Mouse (Mus musculus) lung, postnatal 4 days (tissue): ENCODE results near the gene Wdfy3.
"Not testable (repeated sequence)": the region's sequence is repeated elsewhere in the genome, so short reads cannot be mapped to it uniquely, and the experiment has no call there.

Source experiments
- DNase-seq, 2 experiments: peaks; one replicate each; pipeline ENCODE4 v3.0.0; 2021

The Wdfy3 gene

DNA sequence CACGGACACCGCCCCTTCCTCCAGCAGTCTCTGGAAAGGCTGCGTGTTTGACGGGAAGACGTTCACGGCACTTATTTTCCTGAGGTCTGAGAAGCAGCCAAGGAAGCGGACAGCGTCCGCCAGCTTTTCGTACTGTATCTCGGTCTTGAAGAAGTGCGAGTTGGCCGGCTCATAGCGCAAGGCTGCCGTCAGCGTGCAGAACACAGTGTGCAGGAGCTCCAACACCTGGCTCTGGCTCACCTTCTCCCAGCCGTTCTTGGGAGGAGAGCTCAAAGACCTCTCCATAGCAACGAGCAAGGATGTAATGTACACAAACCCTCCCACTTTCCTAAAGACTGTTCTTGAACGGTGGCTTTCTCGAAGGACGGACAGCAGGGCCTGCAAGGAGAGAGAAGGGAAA is 132.4 kb downstream of the Wdfy3 start:
- peak; percentile 42 to 69 for DNase-seq

DNA sequence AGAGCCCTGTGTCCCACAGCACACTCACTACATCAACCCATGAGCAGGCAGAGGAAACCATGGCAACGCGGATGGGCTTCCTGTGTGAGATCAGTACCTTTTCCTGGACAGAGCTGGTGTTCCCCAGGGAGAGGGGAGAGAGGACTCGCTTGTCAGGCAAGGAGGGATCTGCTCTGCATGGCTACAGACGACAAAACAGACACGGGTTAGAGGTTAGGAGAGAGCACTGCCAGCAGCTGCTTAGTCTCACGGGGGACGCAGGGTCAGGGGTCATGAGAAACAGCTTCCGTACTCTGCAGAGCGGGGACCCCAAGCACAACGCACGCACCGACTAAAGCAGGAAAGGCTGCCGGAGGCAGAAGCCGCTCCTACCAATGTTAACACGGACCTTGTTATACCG is 133.8 kb downstream of the Wdfy3 start:
- peak; percentile 45 to 72 for DNase-seq

DNA sequence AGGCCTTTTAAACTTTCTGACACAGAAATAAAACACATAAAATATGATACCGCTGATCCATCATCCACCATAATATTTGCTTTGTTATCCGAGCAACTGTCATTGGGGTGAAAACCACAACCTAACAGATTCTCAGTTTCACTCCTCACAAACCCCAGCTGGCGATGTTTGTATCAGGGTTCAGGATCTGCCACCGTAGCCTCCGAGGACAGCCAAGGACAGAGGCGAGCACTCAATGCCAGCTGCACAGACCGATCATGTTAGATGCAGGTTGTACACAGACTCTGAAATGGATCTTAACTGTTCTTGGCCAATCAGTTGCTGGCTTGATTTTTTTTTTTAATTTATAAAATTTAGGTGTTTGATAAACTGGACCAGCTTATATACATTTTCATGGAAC is 135.1 kb downstream of the Wdfy3 start:
- DNase-seq = peak in 1 of 2 experiments; percentile 39

DNA sequence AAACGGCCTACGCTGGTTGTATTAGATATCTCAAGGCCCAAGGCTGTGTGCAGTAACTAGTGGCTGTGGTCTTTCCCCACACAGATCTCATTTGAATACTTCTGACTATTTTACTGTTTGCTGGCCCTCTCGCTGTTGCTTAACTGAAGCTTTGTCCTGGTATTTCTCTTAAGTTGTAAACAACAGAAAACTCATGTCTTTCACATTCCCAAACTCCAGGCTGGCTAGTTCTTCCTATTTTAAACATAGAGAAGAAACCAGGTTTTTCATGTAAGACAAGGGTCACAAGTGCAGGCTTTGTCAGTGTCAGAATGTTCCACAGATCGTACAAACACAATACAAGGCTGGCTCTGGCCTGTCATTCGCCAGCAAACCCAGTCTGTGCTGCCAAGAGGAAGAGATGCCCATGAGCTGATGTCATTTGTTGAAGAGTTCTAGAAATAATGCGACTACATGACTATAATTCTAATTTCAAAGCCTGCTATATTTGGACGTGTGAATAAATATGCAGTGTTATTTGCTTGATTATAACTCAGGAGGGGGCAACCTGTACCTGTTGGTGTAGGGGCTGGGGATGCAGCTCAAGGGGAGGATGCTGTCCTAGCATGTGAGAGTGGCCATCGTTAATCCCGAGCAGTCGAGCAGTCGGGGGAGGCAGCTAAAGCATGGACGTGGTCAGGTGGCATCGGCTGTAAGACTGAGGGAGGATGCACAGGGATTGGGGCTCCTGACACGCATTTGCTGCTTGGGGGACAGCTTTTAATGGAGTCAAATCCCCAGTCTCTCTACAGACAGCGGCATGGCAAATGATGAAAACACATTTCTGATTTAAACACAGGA is 136.5 kb downstream of the Wdfy3 start:
- DNase-seq = peak; percentile 56 to 81

DNA sequence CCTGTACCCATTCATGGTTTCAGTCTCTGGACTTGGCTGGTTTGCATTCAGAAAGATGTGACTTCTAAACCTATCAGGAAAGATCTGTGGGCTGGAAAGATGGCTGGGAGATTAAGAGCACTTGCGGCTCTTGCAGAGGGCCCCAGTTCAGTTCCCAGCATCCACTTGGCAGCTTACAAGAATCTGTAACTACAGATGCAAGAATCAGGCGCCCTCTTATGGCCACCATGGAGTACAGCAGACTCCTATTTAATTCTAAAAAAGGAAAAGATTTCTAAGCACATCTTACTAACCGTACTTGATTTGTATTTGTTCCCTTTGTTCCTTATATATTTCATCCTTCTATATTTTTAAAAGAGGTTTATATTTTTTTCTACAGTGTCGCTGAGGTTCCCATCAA is 137.7 kb downstream of the Wdfy3 start:
- no peak for DNase-seq

DNA sequence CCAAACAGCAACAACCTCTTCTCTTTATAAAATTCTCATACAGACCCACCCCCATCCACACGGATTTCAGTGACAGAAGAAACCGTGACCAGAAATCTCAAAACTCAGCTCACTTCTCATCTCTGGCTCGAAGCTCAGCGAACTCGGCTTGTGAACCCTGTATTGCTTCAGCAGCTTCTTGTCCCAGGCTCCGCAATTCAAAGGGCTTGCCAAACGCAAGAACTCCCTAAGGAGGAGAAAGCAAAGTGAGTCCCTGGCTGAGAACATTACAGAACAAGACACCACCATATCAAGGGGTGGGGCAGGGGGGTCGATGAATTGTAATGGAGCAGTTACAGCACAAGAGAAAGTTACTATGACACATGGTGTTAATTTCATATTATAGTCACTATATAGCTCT is 143.4 kb downstream of the Wdfy3 start:
- DNase-seq = no peak

DNA sequence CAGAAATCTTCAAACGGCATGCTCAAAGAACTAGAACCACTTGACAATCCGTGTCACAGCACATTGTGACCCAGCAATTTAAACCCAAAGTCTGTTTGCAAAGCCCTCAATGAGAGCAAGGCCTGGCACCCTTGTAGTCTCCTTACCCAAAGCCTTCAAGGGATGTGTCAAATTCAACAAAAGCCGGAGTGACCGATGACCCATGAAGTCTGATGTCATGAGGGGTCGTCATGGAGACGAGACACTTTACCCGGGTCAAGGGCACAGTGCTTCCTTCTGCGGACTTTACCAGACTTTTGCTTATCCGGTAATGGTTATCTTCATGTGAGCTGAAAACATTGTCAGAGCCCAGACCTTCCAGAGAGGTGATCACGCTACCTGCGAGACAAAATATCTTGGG is 146.0 kb downstream of the Wdfy3 start:
- DNase-seq = no peak

DNA sequence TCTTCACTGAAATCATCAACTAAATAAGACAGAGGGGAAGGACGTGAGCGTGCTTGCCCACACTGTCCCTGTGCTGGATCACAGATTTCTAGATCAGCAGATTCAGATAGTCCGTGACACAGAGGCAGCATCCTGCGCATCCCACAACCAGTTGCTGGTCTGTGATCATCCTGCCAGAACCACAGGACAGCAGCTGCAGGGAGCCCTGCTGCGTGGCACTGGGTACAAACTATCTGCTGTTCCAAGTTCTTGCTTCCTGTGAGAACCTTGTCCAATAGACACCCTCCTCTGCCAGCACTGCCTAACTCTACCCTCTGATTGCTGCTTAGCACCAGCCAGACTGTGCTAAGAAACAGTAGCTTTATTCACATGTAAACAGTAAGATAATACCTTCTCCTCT is 150.2 kb downstream of the Wdfy3 start:
- no peak for DNase-seq

DNA sequence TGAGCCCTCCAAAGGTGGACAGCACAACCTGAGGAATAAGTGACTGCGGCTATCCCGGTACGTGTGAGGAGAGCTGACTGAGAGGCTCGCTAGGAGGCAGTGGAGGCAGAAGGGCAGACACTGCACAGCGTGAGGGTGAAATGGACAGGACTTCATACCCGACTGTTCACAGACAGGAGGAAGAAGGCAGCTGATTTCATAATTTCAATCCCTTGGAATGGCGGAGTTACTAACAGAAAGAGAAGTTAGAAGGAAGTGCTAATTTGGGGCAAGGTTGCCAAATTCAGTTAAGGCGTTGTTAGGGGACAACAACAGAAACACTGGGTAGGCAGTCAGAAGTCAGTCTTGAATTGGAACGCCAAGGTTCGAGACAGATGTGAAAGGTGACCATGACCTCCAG is 160.3 kb downstream of the Wdfy3 start:
- no peak for DNase-seq

DNA sequence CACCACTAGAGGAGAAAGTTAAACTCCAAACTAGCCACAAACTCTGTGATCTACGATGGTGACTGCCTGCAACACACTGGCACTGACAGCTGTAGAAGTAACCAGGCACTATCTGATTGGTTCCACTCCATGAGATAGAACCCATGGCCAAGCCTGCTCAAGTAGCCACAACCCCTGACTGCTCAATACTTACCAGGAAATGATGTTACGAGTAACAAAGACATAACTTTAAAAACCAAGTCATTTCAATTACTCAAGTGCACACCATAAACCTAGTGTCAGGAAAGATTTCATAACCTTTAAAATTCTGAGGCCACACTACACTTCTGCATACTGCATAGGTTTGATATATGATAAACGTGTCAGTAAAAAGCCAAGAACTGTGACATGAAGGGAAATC is 164.1 kb downstream of the Wdfy3 start:
- no peak for DNase-seq

DNA sequence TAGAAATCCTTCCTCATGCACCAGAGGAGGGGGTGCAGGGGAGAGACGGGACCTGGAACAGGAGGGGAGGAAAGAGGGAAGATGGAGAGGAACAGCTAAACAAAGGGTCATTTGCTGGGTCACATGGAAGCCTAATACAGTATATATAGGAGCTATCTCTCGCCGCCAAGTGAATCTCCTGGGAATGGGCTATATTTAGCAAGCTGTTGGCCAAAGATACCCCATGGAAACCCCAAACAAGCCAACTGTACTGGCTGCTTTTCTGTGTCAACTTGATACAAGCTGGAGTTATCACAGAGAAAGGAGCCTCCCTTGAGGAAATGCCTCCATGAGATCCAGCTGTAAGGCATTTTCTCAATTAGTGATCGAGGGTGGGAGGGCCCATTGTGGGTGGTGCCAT is 164.9 kb downstream of the Wdfy3 start:
- not testable (repeated sequence) for DNase-seq

DNA sequence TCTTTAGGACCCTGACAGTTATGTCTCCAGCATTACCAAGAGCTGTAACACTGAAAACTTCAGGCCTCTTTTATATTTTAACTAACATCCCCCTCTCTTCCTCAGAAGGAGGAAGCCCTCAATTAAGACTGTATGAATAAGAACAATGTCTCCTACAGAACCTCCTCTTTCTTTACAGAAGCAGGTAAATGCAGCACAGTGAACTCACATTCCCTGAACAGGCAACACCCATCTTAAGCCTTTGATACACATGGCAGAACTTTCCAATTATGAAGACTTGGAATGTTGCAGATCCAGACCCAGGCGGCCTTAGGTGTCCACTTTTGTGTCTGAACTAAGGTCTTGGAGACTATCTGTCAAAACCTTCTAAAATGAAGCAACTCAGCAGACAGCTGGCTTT is 167.0 kb downstream of the Wdfy3 start:
- no peak for DNase-seq

DNA sequence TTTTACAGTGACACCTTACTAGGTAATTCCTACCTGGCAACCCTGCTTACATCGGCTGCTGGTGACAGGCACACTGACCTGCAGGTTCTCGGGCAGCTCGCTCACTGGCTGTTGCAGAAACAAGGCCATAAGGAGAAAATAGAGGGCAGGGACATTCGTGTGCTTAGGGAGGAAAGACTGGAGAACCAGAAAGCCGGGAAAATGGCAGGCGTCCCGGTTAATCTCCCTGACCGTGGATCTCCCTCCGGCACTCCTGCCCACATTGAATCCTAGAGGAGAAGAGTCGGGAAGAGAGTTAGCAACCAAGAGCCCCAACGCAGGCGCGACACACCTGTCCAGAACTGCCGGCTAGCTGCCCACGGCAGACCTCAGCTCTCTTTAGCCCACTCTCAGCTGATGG is 169.7 kb downstream of the Wdfy3 start:
- no peak for DNase-seq

DNA sequence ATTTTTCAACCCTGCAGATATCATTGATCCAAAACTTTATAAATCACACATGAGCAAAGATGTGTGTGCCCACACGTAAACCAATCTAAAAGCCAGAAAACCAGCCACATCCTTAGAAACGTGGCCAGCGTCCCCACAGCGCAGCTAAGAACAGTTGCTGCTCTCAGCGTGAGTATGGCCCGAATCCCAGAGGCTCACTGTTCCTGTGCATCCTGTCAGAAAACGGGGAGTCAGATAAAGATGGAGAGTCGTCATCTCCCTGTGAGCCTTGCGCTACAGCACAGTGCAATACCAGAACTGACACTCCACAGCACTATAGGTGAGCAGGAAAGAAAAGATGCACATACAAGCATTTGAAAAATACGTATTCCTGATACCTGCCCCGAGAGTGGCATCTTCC is 172.9 kb downstream of the Wdfy3 start:
- no peak for DNase-seq

DNA sequence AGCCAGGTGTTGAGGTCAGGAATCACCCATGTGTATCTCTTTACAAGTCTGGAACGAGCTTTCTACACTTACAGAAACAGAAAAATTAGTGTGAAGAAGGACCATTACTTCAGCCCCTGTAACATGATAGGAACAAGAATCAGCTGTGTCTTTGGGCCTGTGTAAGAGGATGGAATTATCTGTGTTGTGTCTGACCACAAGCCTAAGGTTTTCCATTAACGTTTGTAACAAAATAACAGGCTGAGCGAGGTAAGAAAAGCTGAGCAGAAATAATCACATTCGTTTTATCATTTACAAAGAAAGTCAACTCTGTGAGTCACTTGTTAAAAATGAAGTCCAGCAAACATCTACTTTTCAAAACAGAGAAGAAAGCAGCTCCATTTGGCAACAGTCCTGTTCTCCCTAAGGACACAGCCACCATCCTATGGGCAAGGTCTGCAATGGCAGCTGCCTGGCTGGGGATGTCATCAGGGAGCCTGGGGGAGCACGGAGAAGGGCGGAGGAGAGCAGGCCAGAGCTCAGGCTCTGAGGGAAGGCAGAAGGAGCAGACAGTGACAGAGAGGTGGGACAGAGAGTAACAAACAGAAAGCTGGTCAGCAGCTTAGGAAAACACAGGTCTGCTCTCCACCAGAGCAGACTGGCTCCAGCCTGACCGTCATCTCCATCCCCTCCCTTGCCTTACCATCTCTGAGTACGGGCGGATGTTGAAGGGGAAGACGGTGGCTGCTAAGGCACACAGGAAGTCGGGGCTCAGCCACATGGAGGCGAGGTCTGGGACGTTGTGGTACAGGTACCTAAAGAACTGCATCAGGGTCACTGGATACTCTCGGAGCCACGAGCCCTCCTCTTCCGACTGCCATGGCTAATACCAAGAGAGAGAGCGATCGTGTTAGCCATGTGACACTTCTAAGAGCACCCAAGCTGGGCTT is 173.7 kb downstream of the Wdfy3 start:
- DNase-seq = no peak

DNA sequence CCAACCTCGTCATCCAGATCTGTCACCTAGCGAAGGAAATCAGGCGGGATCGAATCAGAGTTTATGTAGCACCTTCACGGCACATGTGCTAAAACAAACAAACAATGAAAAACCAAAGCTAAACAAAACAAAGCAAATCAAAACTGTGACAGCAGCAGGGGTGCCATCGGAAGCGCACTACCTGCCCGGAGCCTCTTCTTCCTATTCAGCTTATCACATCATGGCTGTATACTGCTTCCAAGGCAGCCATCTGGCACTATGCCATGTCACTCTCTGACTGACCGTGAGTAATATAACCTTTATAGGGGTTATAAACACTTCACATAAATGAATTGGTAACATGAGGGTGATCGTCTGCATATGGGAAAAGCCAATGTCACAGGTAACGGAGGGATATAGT is 174.6 kb downstream of the Wdfy3 start:
- no peak for DNase-seq

DNA sequence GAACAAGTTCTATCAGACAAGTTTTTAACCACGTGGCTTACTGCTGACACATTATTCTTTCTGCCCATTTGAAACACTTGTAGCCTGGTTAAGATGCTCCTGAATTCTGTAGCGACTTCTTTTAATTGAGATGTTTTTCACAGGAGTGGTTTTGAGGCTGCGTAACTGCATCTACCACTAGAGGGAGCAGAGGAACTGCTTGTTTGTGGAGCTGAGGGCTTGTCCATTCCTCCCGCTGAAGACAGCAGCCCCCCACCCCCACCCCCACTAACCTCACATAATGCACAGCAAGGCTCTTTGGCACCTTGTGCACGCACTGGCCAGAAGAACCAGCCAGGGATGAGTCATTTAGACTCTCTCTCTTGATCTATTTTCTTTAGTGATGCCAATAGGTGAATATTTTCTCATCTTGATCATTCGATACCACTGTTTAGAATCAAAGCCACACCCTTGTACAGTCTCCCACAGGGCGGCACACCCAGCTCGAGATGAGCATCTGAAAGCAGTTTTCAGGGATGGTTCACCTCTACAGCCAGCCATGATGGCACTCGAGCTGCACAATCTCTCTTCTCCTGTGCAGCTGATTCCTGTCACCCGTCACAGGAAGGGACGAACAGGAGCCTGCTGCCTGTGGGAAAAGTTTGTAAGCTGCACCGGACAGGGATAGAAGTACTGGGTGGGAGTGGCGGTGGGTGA is 175.8 kb downstream of the Wdfy3 start:
- peak in 1 of 2 experiments; percentile 32 for DNase-seq

DNA sequence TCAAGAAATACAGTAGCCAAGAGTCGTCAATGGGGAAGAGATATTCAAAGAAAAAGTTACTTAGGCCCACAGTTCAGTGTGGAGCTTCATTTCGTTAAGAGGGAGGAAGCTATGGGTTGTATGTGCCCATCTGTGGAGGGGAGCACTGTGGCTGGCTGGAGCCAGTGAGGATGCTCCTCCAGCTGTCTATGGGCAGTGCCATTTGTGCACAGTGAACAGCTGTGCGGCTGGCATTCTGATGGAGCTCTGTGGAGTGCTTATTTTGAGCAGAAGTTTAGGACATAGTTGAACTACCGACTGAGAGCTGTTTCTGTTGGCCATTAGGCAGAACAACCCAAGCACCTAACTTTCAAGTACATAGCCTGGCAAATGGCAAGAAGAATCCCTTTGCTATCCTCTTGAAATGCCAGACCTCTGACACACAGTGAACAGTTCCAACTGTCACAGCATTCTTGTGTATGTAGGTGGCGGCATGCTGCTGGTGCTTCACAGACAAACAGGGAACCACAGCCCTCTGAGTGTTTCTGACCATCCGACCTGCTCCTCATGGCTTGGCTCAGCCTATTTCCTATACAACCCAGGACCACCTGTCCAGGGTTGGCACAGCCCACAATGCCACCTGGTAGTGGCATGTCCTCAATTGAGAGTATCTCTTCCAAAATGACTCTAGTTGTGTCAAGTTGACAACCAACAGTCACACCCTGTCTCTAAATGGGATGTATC is 177.9 kb downstream of the Wdfy3 start:
- no peak for DNase-seq

DNA sequence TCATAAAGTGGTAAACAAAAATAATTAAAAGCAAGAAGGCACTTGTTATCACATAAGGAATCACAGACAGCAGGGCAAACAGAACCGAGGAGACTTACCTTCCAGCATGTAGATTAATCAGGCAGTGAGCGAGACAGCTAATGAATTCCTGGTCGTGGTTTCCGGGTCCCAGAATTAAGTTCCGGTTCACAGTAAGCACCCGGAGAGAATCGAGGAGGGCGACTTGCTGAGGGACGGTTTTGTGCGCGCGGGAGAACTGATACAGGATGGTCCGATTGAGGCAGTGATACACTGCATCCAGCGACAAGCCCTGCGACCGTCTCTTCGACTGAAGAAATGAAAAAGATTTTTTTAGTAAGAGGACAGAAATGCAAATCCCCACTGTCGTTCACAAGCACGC is 181.7 kb downstream of the Wdfy3 start:
- DNase-seq = no peak

DNA sequence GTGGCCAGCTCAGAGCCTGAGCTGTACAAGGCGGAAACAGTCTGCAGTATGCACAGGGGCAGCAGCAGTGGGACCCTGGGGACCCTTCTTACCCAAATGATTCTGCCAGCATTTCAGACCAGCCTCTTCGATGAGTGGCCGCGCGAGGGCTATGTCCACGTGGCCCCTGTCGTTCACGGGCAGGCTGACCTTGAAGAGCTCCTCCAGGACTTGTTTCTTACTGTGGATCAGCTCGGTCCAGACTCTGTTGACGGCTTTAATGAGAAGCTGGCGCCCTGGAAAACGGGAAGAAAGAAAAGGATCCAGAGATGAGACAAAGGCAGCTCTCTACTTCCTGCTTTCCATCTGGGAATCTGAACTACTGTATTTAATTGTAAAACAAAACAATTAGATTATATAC is 184.7 kb downstream of the Wdfy3 start:
- DNase-seq = no peak

DNA sequence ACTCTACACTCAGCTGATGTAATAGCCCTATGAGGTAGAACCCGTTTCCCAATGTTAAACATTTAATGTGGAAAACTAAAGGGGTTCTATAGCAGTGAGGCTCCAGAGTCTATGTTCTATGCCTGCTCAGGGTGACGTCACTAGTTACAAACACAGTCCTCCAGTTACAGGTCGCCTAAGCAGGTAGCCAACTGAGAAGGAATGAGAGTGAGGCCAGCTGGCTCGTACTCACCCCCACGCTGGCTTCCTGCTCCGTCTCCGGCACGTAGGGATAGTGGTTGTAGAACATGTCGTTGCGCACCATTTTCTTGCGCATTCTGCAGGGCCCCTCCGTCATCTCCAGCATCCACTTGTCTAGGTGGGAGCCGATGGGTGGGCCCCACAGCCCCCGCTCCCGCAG is 187.5 kb downstream of the Wdfy3 start:
- DNase-seq = no peak

DNA sequence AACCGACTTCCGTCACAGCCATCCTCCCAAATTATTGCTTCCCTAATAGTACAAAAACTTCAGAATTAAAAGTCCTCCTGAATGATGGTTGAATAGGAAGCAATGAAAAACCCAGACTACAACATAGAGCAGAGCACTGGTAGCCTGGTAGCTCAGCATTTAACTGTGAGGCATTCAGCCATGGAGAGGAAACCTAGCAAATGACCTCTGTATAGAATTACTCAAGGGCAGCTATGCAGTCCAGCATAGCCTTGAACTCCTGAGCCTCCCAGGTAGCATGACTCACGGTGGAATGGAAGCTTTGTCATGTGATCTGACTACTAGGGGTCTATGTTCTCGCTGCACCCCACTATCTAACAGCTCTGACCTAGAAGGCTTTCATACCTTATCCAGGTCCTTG is 189.8 kb downstream of the Wdfy3 start:
- no peak for DNase-seq

DNA sequence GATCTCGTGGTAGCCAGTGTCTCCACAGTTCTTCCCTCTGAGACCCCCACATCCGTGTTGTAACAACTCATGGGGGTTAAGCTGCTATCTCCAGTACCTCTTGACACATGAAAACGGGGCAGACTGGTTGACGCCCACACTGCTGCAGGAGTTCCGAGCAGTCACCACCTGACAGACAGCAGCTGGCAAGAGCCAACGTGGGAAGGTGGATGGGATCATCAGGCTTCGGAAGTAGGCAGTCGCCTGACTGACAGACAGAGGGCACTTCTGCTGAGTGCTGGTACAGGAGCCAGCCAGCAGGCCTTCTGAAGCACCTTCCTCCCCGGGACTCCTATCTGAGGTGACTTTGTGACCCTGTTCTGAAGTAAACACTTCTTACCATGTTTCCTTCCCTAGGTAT is 191.3 kb downstream of the Wdfy3 start:
- DNase-seq = peak; percentile 31 to 71
